Mouse (Mus musculus) induced T-regulatory cell, adult 2 months (primary cell): ENCODE data around the gene Clec4f.
"Not testable (repeated sequence)": the region's sequence is repeated elsewhere in the genome, so short reads cannot be mapped to it uniquely, and the experiment has no call there.

Experiments used
- DNase-seq: peaks from one replicate; pipeline ENCODE4 v3.0.0-alpha.2; 2012; ENCODE audit warnings: low read depth

Gene Clec4f

DNA sequence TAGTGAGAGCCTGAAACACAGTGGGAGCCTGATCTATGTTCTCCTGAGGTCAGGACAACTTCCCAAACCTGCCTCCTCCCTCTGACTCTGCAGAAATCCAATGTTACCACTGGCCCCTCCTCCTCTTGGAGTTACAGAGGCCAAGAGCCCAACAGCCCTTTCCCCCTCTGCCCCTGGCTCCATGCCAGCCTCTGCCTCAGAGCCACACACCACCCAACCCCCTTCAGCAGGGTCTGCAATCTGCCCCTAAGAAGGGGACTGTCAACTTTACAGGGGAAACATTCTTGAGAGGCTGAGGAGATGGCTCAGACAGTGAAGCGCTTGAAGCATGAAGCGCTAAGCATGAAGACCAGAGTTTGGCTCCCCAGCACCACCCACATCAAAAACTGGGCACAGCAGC is at the start of gene Clec4f:
Clec4f (minus strand) TSS at position 101 of the 400 bp plus-strand sequence.
- DNase-seq: no peak

DNA sequence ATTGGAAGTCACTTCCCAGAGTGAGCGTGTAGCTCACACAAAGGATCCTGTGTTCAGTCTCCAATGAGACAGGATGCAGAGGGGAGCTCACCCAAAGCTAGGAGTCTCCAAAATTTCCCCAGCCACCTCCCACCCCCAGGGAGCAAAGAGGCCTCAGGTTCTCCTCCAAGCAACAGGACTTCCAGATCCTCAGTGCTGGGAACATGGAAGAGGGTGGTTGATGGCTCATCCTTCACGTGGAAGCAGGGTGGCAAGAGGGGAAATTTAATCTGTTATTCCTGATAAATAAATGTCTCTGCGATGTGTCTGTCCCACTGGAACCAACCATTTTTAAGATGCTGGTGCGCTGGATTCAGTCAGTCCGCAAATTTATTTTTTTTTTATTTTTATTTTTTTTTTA is 48.7 kb upstream of the Clec4f start:
- DNase-seq: no peak

DNA sequence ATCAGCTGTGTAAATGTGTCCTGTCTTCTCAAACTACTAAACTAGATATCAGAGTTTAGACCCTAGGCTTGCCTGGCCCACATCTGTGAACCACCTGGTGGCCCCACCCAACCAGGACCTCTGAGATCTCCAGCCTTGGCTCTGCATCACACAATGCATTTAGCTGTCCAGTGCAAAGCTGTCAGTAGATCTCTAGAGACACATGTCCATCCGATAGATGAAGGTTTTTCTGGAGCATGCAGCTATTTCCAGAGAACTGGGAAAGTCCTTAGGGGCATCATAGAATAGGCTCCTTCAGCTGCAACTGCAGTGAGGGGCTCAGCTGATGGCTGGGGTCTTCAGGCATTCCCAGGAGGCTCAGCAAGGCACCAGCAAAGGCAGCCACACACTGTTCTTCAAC is 48.3 kb upstream of the Clec4f start:
- DNase-seq: peak; percentile 27

DNA sequence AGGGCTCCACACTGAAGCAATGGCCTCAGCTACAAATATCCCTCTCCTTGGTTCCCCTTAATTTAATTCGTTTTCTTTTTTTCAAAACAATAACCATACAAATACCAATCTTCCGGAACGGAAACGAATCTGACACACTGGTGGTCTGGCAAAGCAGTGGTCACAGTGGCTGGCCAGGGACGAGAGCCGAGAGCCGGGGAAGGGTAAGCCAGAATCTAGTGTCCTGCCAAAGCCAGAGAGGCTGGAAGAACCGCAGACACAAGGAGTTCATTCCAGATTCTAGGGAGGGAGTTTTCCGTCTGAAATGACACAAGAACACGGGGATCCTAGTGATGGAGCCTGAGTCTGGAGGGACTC is 47.7 kb upstream of the Clec4f start:
- peak; percentile 36 for DNase-seq

DNA sequence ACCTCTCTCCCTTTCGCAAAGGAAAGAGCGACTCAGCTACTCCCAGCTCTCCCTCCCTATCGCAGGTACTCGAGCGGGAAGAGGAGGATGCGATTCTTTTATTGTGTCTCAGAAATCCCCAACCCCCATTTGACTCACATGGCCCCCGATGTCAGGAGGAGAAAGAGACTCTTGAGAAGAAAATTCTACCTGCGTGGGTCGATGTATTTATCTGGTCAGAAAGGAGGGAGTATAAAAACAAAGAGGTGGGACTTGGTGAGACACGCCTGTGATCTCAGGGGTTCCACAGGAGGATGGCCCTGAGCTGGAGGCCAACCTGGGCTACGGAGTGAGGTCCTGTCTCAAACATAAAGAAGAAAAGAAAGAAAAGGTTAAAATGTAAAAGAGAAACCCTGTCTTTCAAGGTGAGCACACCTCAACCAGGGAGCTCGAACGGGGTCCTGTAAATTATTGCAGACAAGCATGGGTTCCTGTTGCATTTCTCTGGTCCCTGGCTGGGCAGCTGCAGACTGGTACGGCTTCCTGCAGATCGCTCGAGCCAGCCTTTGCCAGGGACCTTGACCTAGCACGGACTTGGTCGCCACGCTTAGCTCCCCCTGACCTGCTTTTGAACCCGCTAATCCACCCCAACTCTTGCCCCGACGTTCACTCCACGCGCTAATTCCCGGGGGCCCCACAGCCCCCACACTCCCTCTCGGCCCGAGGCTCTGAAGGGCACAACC is 47.2 kb upstream of the Clec4f start:
- peak; percentile 43 for DNase-seq

DNA sequence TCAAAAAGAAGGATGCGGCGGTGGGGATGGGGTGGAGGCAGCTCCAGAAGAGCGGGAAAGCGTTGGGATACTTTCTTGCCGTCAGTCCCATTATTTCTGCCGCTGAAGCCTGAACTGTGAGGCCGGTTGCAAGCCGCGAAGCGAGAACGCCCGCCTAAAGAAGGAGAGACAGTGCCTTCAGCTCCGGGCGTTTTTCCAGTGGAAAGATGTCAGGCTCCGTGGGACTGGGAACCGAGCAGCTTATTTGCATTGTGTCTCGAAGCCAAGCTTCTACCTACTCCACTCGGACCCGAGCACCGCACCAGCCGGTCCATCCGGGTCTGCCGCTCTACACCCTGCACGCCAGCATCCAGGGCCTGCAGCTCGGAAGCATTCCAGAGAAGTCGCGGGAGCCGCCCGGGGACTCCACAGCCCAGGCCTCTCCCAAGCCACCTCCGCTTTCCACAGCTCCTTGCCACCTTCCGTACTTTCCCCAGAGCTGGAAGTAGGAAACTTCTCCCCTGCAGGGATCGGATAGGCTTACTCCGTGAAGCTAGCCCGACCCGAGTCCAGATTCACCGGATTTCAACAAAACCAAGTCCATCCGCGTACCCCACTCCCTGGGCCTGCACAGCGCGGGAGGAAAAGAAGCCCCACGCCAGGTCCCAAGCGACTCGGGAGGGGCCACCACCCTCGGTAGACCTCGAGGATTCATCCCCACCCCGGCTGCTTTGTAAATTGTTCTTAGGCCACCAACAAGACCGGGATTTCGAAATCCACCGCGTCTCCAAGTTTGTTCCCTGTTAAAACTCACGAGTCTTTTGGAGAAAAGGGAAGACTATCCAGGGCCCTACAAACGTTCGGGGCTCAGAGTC is 46.4 kb upstream of the Clec4f start:
- peak; percentile 31 for DNase-seq

DNA sequence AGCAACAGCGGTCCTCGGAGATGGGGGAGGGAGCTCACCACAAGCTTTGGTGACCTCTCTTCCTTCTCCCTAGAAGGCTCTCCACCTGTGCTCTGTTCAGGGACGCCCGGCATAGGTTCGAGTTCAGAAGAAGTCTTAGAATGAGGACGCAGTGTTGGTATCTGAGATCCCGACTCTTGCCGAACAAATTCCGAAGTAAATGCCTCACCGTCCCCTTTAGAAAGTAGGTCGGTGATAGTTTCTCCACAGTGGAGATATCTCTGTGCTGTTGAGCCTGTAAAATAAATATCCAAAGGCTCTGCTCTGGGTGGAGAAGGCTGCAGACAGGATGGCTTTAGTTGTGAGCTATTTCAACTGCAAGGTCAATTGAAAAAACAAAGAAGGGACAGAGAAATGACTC is 45.0 kb upstream of the Clec4f start:
- peak; percentile 21 for DNase-seq

DNA sequence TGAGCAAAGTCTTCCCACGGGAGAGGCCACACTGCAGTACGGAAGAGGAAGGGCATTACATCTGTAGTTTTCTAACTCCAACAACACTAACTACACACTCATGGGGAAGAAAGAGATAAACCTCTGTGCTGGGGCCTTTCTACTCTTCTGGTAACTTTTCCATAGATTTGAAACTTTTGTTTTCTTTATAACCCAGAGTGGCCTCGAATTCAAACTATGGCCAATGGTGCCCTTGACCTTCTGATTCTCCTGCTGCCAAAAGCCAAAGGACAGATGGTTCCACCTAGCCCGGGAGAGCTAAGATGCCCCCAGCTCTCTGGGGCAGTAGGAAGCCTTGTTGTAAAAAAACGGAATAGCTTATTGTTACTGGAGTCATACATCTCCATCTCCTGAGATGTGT is 44.0 kb upstream of the Clec4f start:
- DNase-seq: peak; percentile 14

DNA sequence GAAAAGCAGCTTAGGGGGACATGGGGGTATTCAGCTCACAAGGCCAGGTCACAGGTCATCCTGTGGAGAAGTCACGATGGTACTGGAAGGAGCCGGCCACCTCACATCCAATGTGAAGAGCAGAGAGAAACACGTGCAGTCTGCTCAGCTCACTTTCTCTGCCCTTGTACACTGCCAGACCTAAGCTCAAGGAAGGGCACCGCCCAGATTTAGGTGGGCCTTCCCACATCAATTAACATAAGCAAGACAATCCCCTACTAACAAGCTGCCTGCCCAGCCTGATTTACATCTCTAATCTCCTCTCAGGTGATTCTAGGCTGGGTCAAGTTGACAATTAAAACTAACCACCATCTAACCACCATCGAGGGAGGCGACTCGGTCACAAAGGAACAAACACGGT is 41.9 kb upstream of the Clec4f start:
- peak; percentile 10 for DNase-seq

DNA sequence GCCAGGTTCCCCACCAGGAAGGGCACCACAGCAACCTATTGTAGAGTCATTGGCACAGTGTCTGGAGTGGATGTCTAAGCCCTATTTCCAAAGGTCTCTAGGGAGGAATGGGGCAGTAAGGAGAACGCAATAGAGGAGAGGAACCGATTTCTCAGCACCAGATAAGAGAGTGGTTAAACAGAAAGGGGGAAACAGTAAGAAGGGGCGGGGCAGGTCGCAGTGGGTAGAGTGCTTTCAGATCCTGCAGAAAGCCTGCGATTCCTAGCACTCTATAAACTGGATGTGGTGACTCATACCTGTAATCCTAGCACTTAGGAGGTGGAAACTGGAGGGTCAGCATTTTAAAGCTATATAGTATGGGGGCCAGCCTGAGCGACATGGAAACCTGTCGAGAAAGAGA is 40.7 kb upstream of the Clec4f start:
- DNase-seq: peak; percentile 10

DNA sequence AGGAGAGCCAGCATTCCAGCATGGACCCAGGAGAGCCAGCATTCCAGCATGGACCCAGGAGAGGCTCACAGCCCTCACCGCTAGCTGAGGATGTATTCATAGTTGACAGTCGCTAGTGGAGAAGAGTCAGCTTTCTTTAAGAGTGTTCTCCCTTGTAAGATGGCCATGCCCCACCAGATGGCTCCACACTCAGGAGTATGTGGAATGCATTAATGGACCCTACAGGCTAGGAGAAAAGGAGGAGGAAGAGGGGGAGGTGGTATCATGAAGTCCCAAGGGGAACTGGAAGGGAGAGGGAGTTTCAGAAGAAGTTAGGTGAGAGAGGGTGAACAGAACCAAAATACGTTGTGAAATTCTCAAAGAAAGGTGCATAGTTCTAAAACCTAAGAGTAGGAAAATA is 39.7 kb upstream of the Clec4f start:
- DNase-seq: peak; percentile 13

DNA sequence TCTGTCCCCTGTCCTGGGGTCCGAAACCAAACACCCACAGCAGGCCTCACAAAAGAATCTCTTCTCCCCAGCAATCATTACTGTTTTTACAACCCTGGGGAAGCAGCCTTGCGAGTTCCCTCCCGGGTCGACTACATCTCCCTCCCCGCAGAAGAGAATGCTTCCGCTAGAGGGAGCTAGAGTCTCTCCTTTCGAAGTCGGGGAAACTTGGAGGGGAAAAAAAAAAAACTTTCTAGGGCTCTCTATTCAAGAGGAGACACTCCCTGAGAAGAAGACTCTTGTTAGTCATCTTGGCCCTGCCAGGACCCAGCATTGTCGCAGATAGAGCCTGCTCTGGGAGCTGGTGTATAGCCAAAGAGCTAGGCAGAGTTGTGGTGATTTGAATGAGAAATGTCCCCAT is 37.8 kb upstream of the Clec4f start:
- DNase-seq: peak; percentile 88

DNA sequence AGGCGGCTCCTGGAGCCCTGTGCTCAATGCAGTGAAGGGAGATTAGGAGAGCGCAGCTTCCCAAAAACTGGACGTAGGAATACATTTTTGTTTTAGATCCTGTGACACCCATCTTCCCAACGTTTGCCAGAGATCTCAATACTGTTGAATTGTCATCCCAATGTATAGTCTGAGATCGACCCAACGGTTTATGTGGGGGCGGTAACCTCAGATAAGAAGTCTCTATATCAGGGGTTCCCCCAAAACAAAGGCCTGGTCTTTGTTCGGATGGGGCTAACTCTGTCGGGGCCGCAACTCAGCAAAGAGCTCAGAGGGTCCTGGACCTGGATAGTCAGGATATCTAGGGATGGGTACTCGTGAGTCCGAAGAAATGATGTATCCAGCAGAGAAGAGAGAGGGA is 37.0 kb upstream of the Clec4f start:
- DNase-seq: peak; percentile 9

DNA sequence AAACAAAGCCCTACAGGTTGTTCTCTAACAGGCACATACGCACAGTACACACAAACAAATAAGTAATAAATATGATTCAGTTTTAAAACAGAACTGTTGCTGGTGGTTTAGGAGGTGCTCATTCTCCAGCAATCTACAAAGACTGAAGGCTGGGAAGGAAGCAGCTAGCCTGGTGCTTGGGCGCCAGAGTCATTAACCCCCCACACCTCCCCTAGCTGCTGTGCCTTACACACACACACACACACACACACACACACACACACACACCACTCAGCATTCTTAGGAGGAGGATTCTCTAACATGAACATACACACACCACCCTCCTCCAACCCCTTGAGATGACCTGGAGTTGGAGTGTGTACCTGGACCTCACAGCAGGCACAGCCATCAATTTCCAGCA is 34.9 kb upstream of the Clec4f start:
- no peak for DNase-seq

DNA sequence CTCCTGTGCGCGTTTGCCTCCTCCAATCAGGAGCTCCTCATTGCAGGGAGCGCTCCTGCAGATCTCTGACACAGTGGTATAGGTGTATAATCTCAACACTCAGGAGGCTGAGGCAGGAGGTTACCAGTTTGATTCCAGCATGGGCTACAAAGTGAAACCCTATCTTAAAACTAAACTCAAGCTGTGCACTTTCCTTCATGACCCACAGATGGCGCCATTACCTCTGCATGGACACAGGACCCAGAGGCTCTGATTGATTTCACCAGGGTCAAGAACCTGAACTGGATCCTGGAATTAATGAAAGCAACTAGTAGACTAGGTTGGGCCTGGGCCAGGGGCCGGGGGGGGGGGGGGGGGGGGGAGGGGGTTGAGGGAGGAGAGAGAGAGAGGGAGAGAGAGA is 34.3 kb upstream of the Clec4f start:
- DNase-seq: peak; percentile 80

DNA sequence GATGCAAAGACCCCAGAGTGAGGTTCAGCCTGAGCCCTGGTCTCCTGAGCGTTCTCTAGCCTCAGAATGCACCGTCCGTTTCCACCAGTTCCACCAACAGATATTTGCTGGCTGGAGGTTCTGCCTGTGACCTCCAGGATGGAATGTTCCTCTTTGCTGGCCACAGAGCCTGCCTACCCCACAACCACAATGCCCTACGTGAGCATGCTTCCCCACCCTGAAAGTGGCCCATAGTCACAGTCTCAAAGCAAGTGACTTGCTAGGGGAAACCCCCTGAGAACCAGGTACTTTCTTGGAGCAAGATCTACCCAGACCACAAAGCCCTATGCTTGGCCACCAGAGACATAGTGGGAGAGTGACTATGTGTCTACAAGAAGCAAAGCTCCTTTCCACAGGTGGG is 33.4 kb upstream of the Clec4f start:
- DNase-seq: peak; percentile 15

DNA sequence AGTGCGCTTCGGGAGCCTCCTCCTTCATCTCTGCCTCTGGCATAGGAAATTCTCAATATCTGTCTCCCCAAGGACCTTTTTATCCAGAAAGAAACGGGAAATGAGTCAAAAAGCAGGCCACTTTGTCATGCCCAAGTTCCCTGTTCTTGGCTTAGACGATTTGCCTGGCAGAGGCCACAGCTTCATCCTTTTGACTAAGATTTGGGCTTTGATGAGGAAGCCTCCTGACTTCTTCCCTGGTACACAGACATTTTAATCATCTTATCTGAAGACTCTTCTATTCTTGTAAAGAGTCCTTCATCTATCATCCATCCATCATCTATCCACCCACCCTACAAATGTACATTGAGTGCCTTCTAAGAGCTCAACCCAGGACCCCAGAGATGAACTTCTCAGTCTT is 21.8 kb upstream of the Clec4f start, which contains the start of gene Cd207:
Cd207 (minus strand) TSS at position 101 of the 400 bp plus-strand sequence.
- no peak for DNase-seq

DNA sequence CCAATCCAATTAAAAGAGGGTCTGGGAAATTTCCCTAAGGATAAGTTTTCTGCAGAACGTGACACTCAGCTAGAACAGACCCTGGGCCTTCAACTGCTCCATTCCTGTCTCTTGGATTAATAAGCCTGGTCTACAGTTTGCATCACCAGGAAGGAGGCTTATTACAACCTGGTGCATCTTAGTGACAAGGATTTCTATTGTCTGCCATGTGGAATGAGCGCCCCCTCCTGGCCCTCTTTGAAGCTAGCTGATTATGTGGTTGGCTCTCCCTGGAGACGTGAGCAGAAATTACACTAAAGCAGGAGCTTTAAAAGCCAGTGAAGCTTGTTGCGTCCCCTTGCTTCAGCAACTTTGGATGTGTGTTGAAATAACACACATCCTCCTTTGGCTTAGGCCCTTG is 17.4 kb upstream of the Clec4f start:
- DNase-seq: peak; percentile 78

DNA sequence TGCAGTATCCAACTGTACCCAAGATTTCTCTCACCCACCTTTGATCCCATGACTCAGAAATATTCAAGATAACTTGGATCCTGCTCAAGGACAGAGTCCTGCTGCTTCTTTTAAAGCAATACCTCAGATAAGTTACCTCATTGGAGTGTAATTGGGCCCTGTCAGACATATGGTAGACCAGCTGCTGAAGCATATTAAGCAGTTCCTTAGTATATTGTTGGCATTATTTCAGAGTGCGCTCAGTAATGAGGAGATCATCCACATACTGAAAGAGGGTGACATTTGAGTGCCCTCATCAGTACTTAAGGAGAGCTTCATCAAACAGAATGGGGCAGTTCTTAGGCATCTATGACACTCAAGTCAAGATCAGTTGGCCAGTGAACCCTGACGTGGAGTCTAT is 9.0 kb upstream of the Clec4f start:
- DNase-seq: no peak

DNA sequence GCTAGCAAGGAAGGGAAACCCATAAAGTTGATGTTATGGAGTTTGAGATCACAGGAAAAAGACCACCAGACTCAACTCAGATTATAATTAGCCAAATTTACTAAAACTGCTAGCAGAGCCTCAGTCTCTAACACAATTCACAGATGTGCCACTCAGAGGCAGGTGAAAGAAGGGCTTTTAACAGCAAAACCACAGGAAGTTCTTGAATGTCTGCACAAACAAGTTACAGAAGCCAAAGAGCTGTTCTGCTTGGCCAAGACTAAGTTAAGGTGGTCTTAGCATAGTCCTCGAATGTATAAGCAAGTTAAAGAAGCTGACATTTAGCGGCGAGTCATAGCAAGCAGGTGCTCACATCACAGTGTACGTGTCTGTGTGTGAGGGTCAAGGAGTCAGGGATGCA is 4.8 kb upstream of the Clec4f start:
- DNase-seq: no peak

DNA sequence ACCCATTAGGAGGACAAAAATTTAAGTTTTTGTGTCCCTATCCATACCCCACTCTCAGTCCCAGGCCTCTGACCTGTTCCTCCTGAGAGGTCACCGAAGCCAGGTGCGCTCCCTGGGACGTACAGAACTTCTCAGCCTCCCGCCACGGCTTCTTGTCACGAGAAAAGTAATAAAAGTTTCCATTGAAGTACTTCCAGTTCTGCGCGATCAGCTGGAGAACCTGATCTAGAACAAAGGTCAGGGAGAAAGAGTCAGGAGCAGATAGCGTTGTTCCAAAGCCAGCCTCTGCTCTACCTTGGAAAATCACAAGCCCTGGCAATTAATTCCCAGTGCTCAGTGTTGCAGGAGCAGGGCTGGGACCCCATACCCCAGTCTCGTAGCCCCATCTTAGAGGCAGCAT is 9.3 kb downstream of the Clec4f start:
- no peak for DNase-seq

DNA sequence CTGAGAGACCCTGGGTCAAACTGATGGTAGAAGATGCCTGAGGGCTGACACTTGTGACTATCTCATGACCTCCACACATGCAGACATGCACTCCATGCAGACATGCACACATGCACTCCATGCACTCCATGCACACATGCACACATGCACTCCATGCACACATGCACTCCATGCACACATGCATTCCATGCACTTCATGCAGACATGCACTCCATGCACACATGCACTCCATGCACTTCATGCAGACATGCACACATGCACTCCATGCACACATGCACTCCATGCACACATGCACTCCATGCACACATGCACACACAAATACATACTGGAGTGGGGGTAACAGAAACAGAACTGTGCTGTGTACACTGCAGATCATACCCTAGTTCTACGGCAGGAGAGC is 20.7 kb downstream of the Clec4f start:
- DNase-seq: no peak

DNA sequence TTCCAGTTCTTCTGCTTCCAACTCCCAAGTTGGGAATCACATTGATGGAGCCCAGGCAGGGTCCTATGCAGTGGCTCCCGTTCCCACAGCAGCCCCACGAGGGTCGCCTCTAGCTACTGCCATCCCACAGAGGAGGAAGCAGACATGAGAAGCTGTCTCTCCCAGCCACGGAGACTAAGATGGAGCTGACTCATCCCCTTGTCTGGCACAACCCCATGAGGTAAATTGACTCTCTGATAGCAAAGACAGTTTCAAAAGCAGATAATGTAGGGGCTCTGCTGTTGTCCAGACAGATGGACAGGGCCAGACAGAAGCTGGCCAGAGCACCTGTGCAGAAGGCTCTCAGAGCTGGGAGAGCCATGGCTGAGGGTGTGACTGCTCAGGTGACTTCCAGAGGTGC is 21.4 kb downstream of the Clec4f start:
- DNase-seq: not testable (repeated sequence)

DNA sequence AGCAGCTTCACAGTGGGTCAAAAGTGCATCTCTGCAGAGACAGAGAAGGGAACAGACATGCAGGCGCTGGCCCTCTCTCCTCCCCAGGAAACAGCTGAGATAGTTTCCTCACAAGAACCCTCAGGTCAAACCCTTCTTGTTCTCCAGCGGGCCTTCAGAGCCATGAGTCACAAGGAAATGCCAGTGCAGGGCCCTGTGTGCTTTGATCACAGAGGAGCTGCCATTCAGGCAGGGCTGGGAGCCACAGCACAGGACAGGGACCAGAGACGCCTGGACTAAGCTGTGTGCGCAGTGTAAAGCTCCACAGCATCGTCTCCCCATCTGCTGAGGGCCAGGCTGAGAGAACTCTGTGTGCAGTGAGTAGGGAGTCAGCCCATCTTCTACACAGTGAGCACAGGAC is 21.9 kb downstream of the Clec4f start:
- not testable (repeated sequence) for DNase-seq
